Mouse (Mus musculus) adrenal gland, postnatal 0 days (tissue): ENCODE measurements around the gene Hist1h2bq. TPM values are rescaled to one million over a fixed set of nuclear protein-coding genes. Genes with fewer than 3 reads are reported as not detected.

ENCODE experiments used
- microRNA-seq: library from miRNA; unstranded; fragments of <30 nt; microRNA quantifications from one replicate; pipeline ENCODE4, GENCODE M21; 2016; ENCODE audit warnings: borderline replicate concordance; ENCODE audit not compliant: insufficient number of aligned reads
- polyA plus RNA-seq: library from polyadenylated mRNA; unstranded; fragments of >200 nt; fragmentation: Nextera tagmentation; extraction: Ambion mirVana; gene quantifications from 2 replicates; pipeline ENCODE4 v1.2.1, GENCODE M21; 2015

The Hist1h2bq gene
- polyA plus RNA-seq: 1.4 and 6.7 TPM in 2 replicates

DNA sequence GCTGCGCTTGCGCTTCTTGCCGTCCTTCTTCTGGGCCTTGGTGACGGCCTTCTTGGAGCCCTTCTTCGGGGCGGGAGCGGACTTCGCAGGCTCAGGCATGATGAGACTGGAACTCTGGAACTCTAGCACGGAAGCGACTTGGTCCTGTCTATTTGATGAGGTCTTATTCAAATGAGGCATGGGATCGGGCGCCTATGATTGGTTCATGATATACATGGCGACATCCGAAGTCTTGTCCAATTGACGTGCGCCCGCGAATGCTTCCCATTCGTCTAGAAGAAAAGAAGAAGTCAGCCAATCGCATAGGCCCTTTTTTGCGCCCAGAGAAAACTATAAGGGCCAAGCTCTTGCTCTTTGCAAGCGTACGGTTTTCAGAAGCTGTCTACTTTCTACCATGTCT lies at the start of gene Hist1h2bq, which contains the start of gene Hist1h2ao:
Gene Hist1h2bq (minus strand): TSS at position 125 of the 400 bp plus-strand sequence.
Gene Hist1h2ao (plus strand): TSS at position 393 of the 400 bp plus-strand sequence.

DNA sequence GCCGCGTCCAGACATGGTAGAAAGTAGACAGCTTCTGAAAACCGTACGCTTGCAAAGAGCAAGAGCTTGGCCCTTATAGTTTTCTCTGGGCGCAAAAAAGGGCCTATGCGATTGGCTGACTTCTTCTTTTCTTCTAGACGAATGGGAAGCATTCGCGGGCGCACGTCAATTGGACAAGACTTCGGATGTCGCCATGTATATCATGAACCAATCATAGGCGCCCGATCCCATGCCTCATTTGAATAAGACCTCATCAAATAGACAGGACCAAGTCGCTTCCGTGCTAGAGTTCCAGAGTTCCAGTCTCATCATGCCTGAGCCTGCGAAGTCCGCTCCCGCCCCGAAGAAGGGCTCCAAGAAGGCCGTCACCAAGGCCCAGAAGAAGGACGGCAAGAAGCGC lies 23.5 kb upstream of the Hist1h2bq start, which contains the start of the genes Hist1h2ap and Hist1h2br:
Gene Hist1h2ap (minus strand): TSS at position 47 of the 400 bp plus-strand sequence.
Gene Hist1h2br (plus strand): TSS at position 283 of the 400 bp plus-strand sequence.

DNA sequence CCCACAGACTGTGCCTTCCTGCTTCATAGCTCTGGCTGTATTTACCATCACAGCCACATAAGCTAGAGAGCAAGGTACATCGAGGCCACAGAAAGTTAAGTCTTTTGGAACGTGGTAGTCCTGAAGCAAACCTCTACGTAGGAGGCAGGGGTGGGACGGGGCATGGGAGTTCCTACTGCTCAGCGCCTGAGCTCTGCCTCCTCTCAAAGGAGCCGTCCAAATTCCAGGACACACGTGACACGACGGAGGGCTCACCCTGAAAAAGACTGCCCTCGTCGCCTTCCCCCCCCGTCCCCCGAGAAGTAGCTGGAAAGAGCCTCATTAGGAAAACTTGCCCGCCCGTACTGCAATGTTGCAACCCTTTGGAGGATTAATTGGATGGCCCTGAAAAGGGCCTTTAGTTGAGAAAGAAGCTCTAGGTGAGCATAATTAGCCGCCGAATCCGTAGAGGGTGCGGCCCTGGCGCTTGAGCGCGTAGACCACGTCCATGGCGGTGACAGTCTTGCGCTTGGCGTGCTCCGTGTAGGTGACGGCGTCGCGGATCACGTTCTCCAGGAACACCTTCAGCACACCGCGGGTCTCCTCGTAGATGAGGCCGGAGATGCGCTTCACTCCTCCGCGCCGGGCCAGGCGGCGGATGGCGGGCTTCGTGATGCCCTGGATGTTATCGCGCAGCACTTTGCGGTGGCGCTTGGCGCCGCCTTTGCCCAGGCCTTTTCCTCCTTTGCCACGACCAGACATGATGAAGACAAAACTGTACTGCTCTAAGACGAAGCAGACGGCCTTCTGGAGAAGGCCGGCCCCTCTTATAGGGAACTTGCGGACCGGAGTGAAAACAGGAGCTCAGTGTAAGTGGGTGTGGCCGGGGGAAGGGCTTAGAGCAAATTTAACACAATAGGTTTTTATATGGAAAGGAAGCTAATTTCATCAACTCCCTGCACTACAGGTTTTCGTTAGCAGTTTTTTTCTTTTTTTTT lies 21.7 kb upstream of the Hist1h2bq start, which contains the start of gene Hist1h4n:
Gene Hist1h4n (minus strand): TSS at position 779 of the 977 bp plus-strand sequence.

DNA sequence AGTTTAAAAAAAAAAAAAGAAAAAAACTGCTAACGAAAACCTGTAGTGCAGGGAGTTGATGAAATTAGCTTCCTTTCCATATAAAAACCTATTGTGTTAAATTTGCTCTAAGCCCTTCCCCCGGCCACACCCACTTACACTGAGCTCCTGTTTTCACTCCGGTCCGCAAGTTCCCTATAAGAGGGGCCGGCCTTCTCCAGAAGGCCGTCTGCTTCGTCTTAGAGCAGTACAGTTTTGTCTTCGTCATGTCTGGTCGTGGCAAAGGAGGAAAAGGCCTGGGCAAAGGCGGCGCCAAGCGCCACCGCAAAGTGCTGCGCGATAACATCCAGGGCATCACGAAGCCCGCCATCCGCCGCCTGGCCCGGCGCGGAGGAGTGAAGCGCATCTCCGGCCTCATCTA lies 1.5 kb upstream of the Hist1h2bq start, which contains the start of gene Hist1h4m:
Gene Hist1h4m (plus strand): TSS at position 208 of the 400 bp plus-strand sequence.

DNA sequence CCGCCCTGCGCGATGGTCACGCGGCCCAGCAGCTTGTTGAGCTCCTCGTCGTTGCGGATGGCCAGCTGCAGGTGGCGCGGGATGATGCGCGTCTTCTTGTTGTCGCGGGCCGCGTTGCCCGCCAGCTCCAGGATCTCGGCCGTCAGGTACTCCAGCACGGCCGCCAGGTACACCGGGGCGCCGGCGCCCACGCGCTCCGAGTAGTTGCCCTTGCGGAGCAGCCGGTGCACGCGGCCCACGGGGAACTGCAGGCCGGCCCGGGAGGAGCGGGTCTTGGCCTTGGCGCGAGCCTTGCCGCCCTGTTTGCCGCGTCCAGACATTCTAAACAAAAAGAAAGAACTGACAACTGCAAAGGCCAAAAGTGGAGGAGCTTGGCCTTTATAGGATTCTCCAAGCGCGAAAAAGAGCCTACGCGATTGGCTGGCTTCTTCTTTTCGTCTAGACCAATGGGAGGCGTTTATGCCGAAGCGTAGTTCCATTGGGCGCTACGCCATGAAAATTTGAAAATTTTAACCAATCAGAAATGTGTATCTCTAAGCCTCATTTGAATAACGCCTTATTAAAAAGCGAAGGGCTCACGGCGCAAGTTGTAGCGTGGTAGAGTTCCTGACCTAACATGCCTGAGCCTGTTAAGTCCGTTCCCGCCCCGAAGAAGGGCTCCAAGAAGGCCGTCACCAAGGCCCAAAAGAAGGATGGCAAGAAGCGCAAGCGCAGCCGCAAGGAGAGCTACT lies 22.9 kb downstream of the Hist1h2bq start, which contains the start of the genes Hist1h2an and Hist1h2bp:
Gene Hist1h2an (minus strand): TSS at position 320 of the 731 bp plus-strand sequence.
Gene Hist1h2bp (plus strand): TSS at position 563 of the 731 bp plus-strand sequence.

DNA sequence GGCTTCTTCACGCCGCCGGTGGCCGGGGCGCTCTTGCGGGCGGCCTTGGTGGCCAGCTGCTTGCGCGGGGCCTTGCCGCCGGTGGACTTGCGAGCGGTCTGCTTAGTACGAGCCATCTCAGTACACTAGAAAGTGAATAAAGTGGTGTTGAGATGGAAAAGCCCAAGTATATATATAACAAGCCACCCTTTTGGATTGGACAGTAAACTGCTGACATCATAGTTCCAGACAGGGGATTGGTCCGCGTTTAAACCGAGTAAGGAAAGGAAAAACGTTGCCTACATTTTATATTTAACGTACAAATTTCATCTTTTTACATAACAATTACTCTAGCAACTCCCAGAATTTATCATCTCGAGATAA lies 26.8 kb downstream of the Hist1h2bq start, which contains the start of gene Hist1h3i:
Gene Hist1h3i (minus strand): TSS at position 116 of the 363 bp plus-strand sequence.

DNA sequence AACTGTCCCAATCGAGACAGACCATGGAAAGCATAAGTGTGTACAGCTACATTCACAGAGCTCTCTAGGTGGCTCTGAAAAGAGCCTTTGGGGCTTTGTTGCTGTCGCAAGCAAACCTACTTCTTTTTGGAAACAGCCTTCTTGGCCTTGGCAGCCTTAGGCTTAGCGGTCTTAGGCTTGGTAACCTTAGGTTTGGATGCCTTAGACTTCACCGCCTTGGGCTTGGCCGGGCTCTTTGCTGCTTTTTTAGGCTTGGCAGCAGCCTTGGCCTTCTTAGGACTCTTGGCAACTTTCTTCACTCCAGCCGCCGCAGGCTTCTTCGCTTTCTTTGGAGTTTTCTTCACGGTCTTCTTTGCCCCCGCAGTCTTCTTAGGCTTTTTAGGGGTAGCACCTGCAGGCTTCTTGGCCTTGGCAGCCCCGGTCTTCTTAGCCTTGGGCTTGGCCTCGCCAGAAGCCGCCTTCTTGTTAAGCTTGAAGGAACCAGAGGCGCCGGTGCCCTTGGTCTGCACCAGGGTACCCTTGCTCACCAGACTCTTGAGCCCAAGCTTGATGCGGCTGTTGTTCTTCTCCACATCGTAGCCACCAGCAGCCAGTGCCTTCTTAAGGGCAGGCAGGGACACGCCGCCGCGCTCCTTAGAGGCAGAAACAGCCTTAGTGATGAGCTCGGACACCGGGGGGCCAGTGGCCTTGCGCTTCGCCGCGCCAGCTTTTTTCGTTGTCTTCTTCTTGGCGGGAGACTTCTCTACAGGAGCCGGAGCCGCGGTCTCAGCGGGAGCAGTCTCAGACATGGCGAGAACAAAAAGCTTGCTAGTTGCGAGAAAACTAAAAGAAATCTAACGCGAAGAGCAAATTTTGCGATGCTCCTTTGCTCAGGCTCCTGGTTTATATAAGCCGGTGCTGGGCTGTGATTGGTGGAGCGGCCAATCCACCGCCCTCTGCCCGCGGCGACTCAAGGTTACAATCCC lies 29.9 kb downstream of the Hist1h2bq start, which contains the start of gene Hist1h1b:
Gene Hist1h1b (minus strand): TSS at position 859 of the 965 bp plus-strand sequence.

Small RNA genes lying within 50 kb of the gene (microRNA-seq; reads per million reads assigned to microRNA genes)
- gene Gm19658: not detected
- not detected for gene Gm44346
- gene Gm44466: not detected

Other genes starting within 250 kb of the Hist1h2bq start
- not detected in 2 replicates for gene Olfr1364, start 228.4 kb downstream of the Hist1h2bq start, polyA plus RNA-seq
- not detected in 2 replicates for gene Olfr1362, start 196.2 kb downstream of the Hist1h2bq start, polyA plus RNA-seq
- gene Olfr11, start 167.7 kb downstream of the Hist1h2bq start, polyA plus RNA-seq: not detected in 2 replicates
- gene Olfr1361, start 146.8 kb downstream of the Hist1h2bq start, polyA plus RNA-seq: not detected in 2 replicates
- gene Olfr1360, start 132.8 kb downstream of the Hist1h2bq start, polyA plus RNA-seq: not detected in 2 replicates
- not detected in 2 replicates for gene Olfr1359, start 112.1 kb downstream of the Hist1h2bq start, polyA plus RNA-seq
- 1.4 TPM in 1 of 2 replicates, not detected in the other for gene Hist1h2bl, start 94.1 kb downstream of the Hist1h2bq start, polyA plus RNA-seq
- 6.6 and 14.9 TPM in 2 replicates for gene Hist1h2ai, start 93.8 kb downstream of the Hist1h2bq start, polyA plus RNA-seq
- 0.38 and 2.1 TPM in 2 replicates for gene Hist1h3h, start 92.5 kb downstream of the Hist1h2bq start, polyA plus RNA-seq
- gene Hist1h2bm, start 88.2 kb downstream of the Hist1h2bq start, polyA plus RNA-seq: 1.1 and 1.3 TPM in 2 replicates
- gene Hist1h4j, start 75.1 kb downstream of the Hist1h2bq start, polyA plus RNA-seq: 0.39 and 0.77 TPM in 2 replicates
- gene Hist1h4k, start 59.7 kb downstream of the Hist1h2bq start, polyA plus RNA-seq: 2.2 and 2.5 TPM in 2 replicates
- gene Hist1h2ak, start 56.4 kb downstream of the Hist1h2bq start, polyA plus RNA-seq: 6.3 and 6.9 TPM in 2 replicates
- gene Hist1h2bn, start 56.1 kb downstream of the Hist1h2bq start, polyA plus RNA-seq: 0.83 and 1.5 TPM in 2 replicates
- 9.0 and 13.0 TPM in 2 replicates for gene Hist1h1b, start 29.6 kb downstream of the Hist1h2bq start, polyA plus RNA-seq
- gene Hist1h3i, start 26.8 kb downstream of the Hist1h2bq start, polyA plus RNA-seq: 55.7 and 74.2 TPM in 2 replicates
- gene Hist1h2an, start 23.0 kb downstream of the Hist1h2bq start, polyA plus RNA-seq: 7.6 and 8.2 TPM in 2 replicates
- 1.4 and 1.8 TPM in 2 replicates for gene Hist1h2bp, start 22.7 kb downstream of the Hist1h2bq start, polyA plus RNA-seq
- gene Hist1h2ao, start 268 bp upstream of the Hist1h2bq start, polyA plus RNA-seq: 2.0 TPM in 1 of 2 replicates, not detected in the other
- not detected in 2 replicates for gene Hist1h4m, start 1.5 kb upstream of the Hist1h2bq start, polyA plus RNA-seq
- 5.7 and 5.9 TPM in 2 replicates for gene Hist1h4n, start 22.0 kb upstream of the Hist1h2bq start, polyA plus RNA-seq
- 2,226 and 3,319 TPM in 2 replicates for gene Hist1h2ap, start 23.3 kb upstream of the Hist1h2bq start, polyA plus RNA-seq
- gene Hist1h2br, start 23.5 kb upstream of the Hist1h2bq start, polyA plus RNA-seq: 1.6 and 7.1 TPM in 2 replicates
- 3.3 and 5.1 TPM in 2 replicates for gene Zfp184, start 134.9 kb upstream of the Hist1h2bq start, polyA plus RNA-seq
- not detected in 2 replicates for gene Pom121l2, start 171.0 kb upstream of the Hist1h2bq start, polyA plus RNA-seq
- 0.69 and 0.87 TPM in 2 replicates for gene Prss16, start 199.5 kb upstream of the Hist1h2bq start, polyA plus RNA-seq
- 4.4 TPM in 1 of 2 replicates, not detected in the other for gene Hist1h2ah, start 225.4 kb upstream of the Hist1h2bq start, polyA plus RNA-seq
- 2.2 TPM in 2 replicates for gene Hist1h2bk, start 225.7 kb upstream of the Hist1h2bq start, polyA plus RNA-seq
- 13.6 and 16.5 TPM in 2 replicates for gene Hist1h4i, start 231.2 kb upstream of the Hist1h2bq start, polyA plus RNA-seq
- 8.9 and 16.4 TPM in 2 replicates for gene Hist1h2ag, start 232.7 kb upstream of the Hist1h2bq start, polyA plus RNA-seq
- gene Hist1h2bj, start 233.0 kb upstream of the Hist1h2bq start, polyA plus RNA-seq: 2.6 and 4.8 TPM in 2 replicates